Mouse (Mus musculus) CH12.LX (cell line): ENCODE results near the gene Kif28. TPM values are rescaled to one million over a fixed set of nuclear protein-coding genes. Genes with fewer than 3 reads are reported as not detected.
"Not testable (repeated sequence)": the region's sequence is repeated elsewhere in the genome, so short reads cannot be mapped to it uniquely, and the experiment has no call there.

Source experiments
- DNase-seq: peaks from one replicate; pipeline ENCODE4 v3.0.0-alpha.2; 2013; ENCODE audit errors: extremely low read depth
- H3K27ac ChIP-seq: 2 replicates; pipeline ENCODE4 v1.5.1; 2012; ENCODE audit warnings: low read depth, mild to moderate bottlenecking, control low read depth, moderate library complexity; ENCODE audit not compliant: insufficient read depth
- H3K27me3 ChIP-seq: replicated peaks from 2 replicates; pipeline ENCODE3; 2012; ENCODE audit warnings: inconsistent platforms
- H3K36me3 ChIP-seq, 2 experiments: replicated peaks in 1 of 2; 2 replicates each; pipeline versions ENCODE3 to v1.6.1; 2012; ENCODE audit warnings: inconsistent platforms in 1 of 2, low read length in 1 of 2, mild to moderate bottlenecking in 1 of 2, mixed read lengths in 1 of 2, moderate library complexity in 1 of 2; ENCODE audit not compliant: control insufficient read depth in 1 of 2, insufficient read depth in 1 of 2
- H3K4me1 ChIP-seq, 2 experiments: 2 replicates each; pipeline ENCODE4 v1.6.1; 2012; ENCODE audit warnings: inconsistent platforms in 1 of 2, moderate library complexity in 1 of 2; ENCODE audit not compliant: insufficient read depth in 2 of 2, control insufficient read depth in 1 of 2
- H3K4me2 ChIP-seq: 2 replicates; pipeline ENCODE4 v1.6.1; 2012; ENCODE audit warnings: low read depth, mild to moderate bottlenecking, control low read depth; ENCODE audit not compliant: poor library complexity, insufficient read depth, severe bottlenecking
- H3K4me3 ChIP-seq, 3 experiments: fragments of 150-350 bp in 1 of 3; sonication (generic) in 1 of 3; replicated peaks in 1 of 3; 2 replicates each; pipeline versions ENCODE3 to v1.5.1; 2011 to 2012; ENCODE audit warnings: low read depth in 2 of 3, low read length in 2 of 3, mild to moderate bottlenecking in 2 of 3, moderate library complexity in 2 of 3, control low read depth in 1 of 3, improper control_type of control experiment in 1 of 3, inconsistent platforms in 1 of 3, mixed read lengths in 1 of 3; ENCODE audit not compliant: poor library complexity in 1 of 3
- H3K79me2 ChIP-seq: replicated peaks from 2 replicates; pipeline ENCODE4 v1.6.1; 2012; ENCODE audit warnings: mild to moderate bottlenecking, moderate library complexity; ENCODE audit not compliant: control insufficient read depth, poor library complexity, insufficient read depth, severe bottlenecking; ENCODE audit errors: extremely low read depth
- H3K9ac ChIP-seq: 2 replicates; pipeline ENCODE4 v1.6.1; 2012; ENCODE audit warnings: low read depth, mild to moderate bottlenecking, control low read depth, moderate library complexity; ENCODE audit not compliant: insufficient read depth
- H3K9me3 ChIP-seq: replicated peaks from 2 replicates; pipeline ENCODE3; 2012; ENCODE audit warnings: low read length, inconsistent platforms, mixed read lengths
- BHLHE40 ChIP-seq: IDR thresholded peaks from 2 replicates; pipeline ENCODE4 v1.6.1; 2011; ENCODE audit warnings: mild to moderate bottlenecking, low read depth, low read length, improper control_type of control experiment
- CHD2 ChIP-seq: IDR thresholded peaks from 2 replicates; pipeline ENCODE4 v1.6.1; 2011; ENCODE audit warnings: low read length, improper control_type of control experiment
- CTCF ChIP-seq, 2 experiments: IDR thresholded peaks in 1 of 2; conservative IDR thresholded peaks in 1 of 2; 2 replicates each; pipeline ENCODE4 v1.5.1; 2011 to 2012; ENCODE audit warnings: low read depth in 2 of 2, low read length in 2 of 2, improper control_type of control experiment in 1 of 2, inconsistent platforms in 1 of 2, mild to moderate bottlenecking in 1 of 2, moderate library complexity in 1 of 2
- E2F4 ChIP-seq: IDR thresholded peaks from 2 replicates; pipeline ENCODE4 v1.6.1; 2011; ENCODE audit warnings: low read depth, low read length, improper control_type of control experiment; ENCODE audit not compliant: insufficient replicate concordance
- HCFC1 ChIP-seq: IDR thresholded peaks from 2 replicates; pipeline ENCODE4 v1.6.1; 2012; ENCODE audit warnings: low read depth, mild to moderate bottlenecking, inconsistent platforms, low read length, improper control_type of control experiment
- IRF4 ChIP-seq: IDR thresholded peaks from 2 replicates; pipeline ENCODE4 v1.6.1; 2014; ENCODE audit warnings: low read depth, mild to moderate bottlenecking, inconsistent platforms, low read length, improper control_type of control experiment
- JUN ChIP-seq: IDR thresholded peaks from 2 replicates; pipeline ENCODE4 v1.6.1; 2011; ENCODE audit warnings: low read depth, mild to moderate bottlenecking, low read length, improper control_type of control experiment, moderate library complexity; ENCODE audit not compliant: insufficient read depth
- KAT2A ChIP-seq: IDR thresholded peaks from 2 replicates; pipeline ENCODE4 v1.6.1; 2012; ENCODE audit warnings: low read length, improper control_type of control experiment, inconsistent platforms; ENCODE audit not compliant: insufficient replicate concordance
- MAX ChIP-seq: IDR thresholded peaks from 2 replicates; pipeline ENCODE4 v1.6.1; 2011; ENCODE audit warnings: low read length, improper control_type of control experiment
- MEF2A ChIP-seq: IDR thresholded peaks from 2 replicates; pipeline ENCODE4 v1.6.1; 2014; ENCODE audit warnings: low read depth, mild to moderate bottlenecking, inconsistent platforms, low read length, improper control_type of control experiment, borderline replicate concordance
- MXI1 ChIP-seq: IDR thresholded peaks from 2 replicates; pipeline ENCODE4 v1.6.1; 2011; ENCODE audit warnings: mild to moderate bottlenecking, low read depth, low read length, improper control_type of control experiment
- NRF1 ChIP-seq: IDR thresholded peaks from 2 replicates; pipeline ENCODE4 v1.6.1; 2014; ENCODE audit warnings: low read depth, mild to moderate bottlenecking, inconsistent platforms, low read length, improper control_type of control experiment, moderate library complexity
- PAX5 ChIP-seq: IDR thresholded peaks from 2 replicates; pipeline ENCODE4 v1.6.1; 2012; ENCODE audit warnings: low read length, inconsistent platforms, mixed read lengths
- POLR2A ChIP-seq: IDR thresholded peaks from 2 replicates; pipeline ENCODE4 v1.6.1; 2011; ENCODE audit warnings: low read depth, mild to moderate bottlenecking, improper control_type of control experiment, low read length
- POLR2AphosphoS2 ChIP-seq: IDR thresholded peaks from 2 replicates; pipeline ENCODE4 v1.6.1; 2011; ENCODE audit warnings: low read depth, low read length, improper control_type of control experiment
- RAD21 ChIP-seq: IDR thresholded peaks from 2 replicates; pipeline ENCODE4 v1.6.1; 2011; ENCODE audit warnings: low read depth, mild to moderate bottlenecking, low read length, improper control_type of control experiment, moderate library complexity
- SIN3A ChIP-seq: IDR thresholded peaks from 2 replicates; pipeline ENCODE4 v1.6.1; 2012; ENCODE audit warnings: low read length, improper control_type of control experiment, inconsistent platforms
- TBP ChIP-seq: conservative IDR thresholded peaks from 2 replicates; pipeline ENCODE4 v1.6.1; 2011; ENCODE audit warnings: low read depth, low read length, improper control_type of control experiment
- USF1 ChIP-seq: IDR thresholded peaks from 2 replicates; pipeline ENCODE4 v1.6.1; 2014; ENCODE audit warnings: low read depth, mild to moderate bottlenecking, inconsistent platforms, low read length, improper control_type of control experiment
- ZKSCAN1 ChIP-seq: IDR thresholded peaks from 2 replicates; pipeline ENCODE4 v1.6.1; 2012; ENCODE audit warnings: low read depth, inconsistent platforms, low read length, improper control_type of control experiment, borderline replicate concordance
- ZMIZ1 ChIP-seq: IDR thresholded peaks from 2 replicates; pipeline ENCODE4 v1.6.1; 2012; ENCODE audit warnings: low read depth, mild to moderate bottlenecking, inconsistent platforms, low read length, improper control_type of control experiment
- dilution Hi-C: fragments of 300-500 bp; cut with MboI; formaldehyde crosslinking; loops from 2 replicates; pipeline ENCODE4 v1.14.3; 2020; ENCODE audit warnings: low sequenced_read_pairs; ENCODE audit not compliant: extremely low pct_unique_long_range_greater_than_20kb, extremely low pct_ligation_motif_present
- in situ Hi-C: fragments of 300-500 bp; cut with MboI; formaldehyde crosslinking; loops from 3 replicates; pipeline ENCODE4 v1.14.3; 2019; ENCODE audit warnings: low sequenced_read_pairs, low pct_ligation_motif_present, low pct_unique_long_range_greater_than_20kb, mixed read lengths
- polyA plus RNA-seq: library from polyadenylated mRNA; unstranded; fragments of >175 nt; gene quantifications from 2 replicates; pipeline ENCODE4 v1.2.1, GENCODE M21; 2012; ENCODE audit warnings: low read depth; ENCODE audit not compliant: insufficient read length
- total RNA-seq, 2 experiments: library from RNA; depleted of rRNA; stranded (reverse); fragments of 300-350 nt in 1 of 2; fragments of >200 nt in 1 of 2; gene quantifications; 2 replicates each; pipeline ENCODE4 v1.2.3; 2012 to 2014

Gene Kif28
- total and polyA plus RNA-seq, 3 experiments: 0.07 TPM; not detected in 2

DNA sequence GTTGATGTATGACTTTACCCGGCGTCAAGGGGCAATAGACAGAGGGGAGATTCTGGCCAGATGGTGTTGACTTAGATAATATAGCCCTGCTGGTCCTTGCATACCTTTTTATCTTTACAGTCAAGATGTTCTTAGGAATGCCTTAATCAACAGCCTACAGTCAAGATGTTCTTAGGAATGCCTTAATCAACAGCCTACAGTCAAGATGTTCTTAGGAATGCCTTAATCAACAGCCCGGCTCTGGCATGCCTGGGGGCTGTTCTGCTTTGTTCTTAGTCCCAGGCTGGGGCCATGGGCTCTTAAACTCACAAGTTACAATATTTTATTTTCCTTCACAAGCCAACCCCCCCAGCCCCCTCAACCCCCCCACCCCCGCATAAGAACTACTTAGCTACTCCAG, 29.8 kb downstream of the Kif28 start:
- H3K36me3 ChIP-seq, H3K79me2 ChIP-seq, DNase-seq, H3K4me2 ChIP-seq, H3K4me1 ChIP-seq, in situ Hi-C loops, H3K9me3 ChIP-seq, dilution Hi-C loops, H3K27me3 ChIP-seq, H3K9ac ChIP-seq, H3K4me3 ChIP-seq, H3K27ac ChIP-seq: not testable (repeated sequence)

DNA sequence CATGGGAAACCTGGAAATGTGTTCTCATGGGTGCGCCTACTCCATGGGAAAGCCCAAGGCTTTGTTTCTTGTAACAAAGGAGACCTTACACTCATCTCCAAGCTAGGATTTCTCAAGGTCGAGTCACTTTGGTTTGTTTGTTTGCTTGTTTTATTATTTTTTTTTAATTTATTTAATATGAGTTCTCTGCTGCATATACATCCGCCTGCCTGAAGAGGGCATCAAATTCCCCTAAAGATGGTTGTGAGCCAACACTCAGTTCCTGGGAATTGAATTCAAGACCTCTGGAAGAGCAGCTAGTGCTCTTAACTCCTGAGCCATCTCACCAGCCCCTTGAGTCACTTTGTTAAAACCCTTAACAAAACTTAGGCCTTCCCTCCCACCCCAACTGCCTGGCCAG, 31.7 kb downstream of the Kif28 start:
- no peak for DNase-seq
- no peak overlapping the region for H3K4me3 ChIP-seq
- in situ Hi-C loops: no loop called here

DNA sequence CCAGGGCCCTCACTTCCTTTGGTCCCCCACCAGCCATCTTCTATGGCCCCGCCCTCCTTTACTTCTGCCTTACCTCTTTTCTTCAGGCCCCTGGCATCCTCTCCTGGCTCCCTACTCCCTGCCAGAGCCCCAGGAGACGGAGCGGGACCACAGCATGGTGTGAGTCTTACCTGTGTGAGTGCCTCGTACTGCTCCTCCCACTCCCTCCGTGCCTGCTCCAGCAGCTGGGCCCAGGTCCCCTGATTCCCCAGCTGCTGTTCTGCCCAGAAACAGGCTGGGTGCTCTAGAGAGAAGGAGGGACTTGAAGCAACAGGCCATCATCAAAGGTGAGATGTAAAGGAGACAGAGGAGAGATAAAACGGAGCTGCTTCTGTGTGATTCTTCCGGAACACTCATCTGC, 32.4 kb downstream of the Kif28 start:
- H3K27me3 ChIP-seq: no peaks in the 10 kb centered on the region
- no peak overlapping the region for H3K4me2 ChIP-seq
- in situ Hi-C loops (no loop called here), dilution Hi-C loops (no loop called here)
- no peak for DNase-seq
- H3K4me1 ChIP-seq: peaks cover 3 to 11% of the 10 kb centered on the region in 2 experiments; a peak in 3 of 4 replicates
- no peak overlapping the region for H3K9ac ChIP-seq
- H3K4me3 ChIP-seq: no peak overlapping the region
- H3K27ac ChIP-seq: no peak overlapping the region
- H3K9me3 ChIP-seq: peaks cover 2% of the 10 kb centered on the region
- no peaks in the 10 kb centered on the region for H3K79me2 ChIP-seq
- TF ChIP-seq RAD21 (no peak), NRF1 (no peak), SIN3A (no peak), MXI1 (no peak), ZKSCAN1 (no peak), ZMIZ1 (no peak), POLR2A (no peak), HCFC1 (no peak), JUN (no peak), CHD2 (no peak), E2F4 (no peak), IRF4 (no peak), MAX (no peak), PAX5 (no peak), BHLHE40 (no peak), KAT2A (no peak), MEF2A (no peak), POLR2AphosphoS2 (no peak), USF1 (no peak)
- H3K36me3 ChIP-seq: no peaks in the 10 kb centered on the region

More for the DNA sequence above, 31.7 kb downstream of the Kif28 start:
- no peak overlapping the region for H3K4me2 ChIP-seq
- no peaks in the 10 kb centered on the region for H3K27me3 ChIP-seq
- no peak overlapping the region for H3K9ac ChIP-seq
- no peaks in the 10 kb centered on the region for H3K79me2 ChIP-seq
- TF ChIP-seq KAT2A (no peak), CTCF (conservative IDR thresholded peaks at IDR 0.05 in 1 of 2, IDR thresholded peaks at IDR 0.05 in 1 of 2; ENCODE audit: low read depth in 2 of 2, low read length in 2 of 2) (peak in 1 of 2 experiments; percentile 24; a peak in 1 of 4 replicates), TBP (no peak), MAX (no peak)
- dilution Hi-C loops: no loop called here
- peaks cover 2% of the 10 kb centered on the region for H3K9me3 ChIP-seq
- H3K36me3 ChIP-seq: no peaks in the 10 kb centered on the region
- no peak overlapping the region for H3K27ac ChIP-seq
- H3K4me1 ChIP-seq: peaks cover 0 to 4% of the 10 kb centered on the region in 2 experiments; a peak in 1 of 4 replicates
